Mouse (Mus musculus) forebrain, postnatal 0 days (tissue): ENCODE results near the gene Exoc3l2. TPM values are rescaled to one million over a fixed set of nuclear protein-coding genes. Genes with fewer than 3 reads are reported as not detected.

ENCODE experiments used
- ATAC-seq: fragments of 200-750 bp; cut with Nextera tagmentation; 2 replicates; pipeline ENCODE4 v1.8.0; 2017; ENCODE audit warnings: mild to moderate bottlenecking, moderate library complexity
- DNase-seq: peaks from one replicate; pipeline ENCODE4 v3.0.0-alpha.2; 2015
- H3K27ac ChIP-seq: fragments of 300-500 bp; sonication (generic); 2 replicates; pipeline ENCODE4 v1.5.1; 2014; ENCODE audit warnings: low read depth, mild to moderate bottlenecking, antibody characterized with exemption, low read length, moderate library complexity, mixed read lengths
- H3K27me3 ChIP-seq: fragments of 300-500 bp; sonication (generic); 2 replicates; pipeline ENCODE4 v1.6.1; 2014; ENCODE audit warnings: mild to moderate bottlenecking, low read length, mixed read lengths; ENCODE audit not compliant: insufficient read depth
- H3K36me3 ChIP-seq: fragments of 300-500 bp; sonication (generic); 2 replicates; pipeline ENCODE4 v1.6.1; 2014; ENCODE audit warnings: mild to moderate bottlenecking, moderate library complexity; ENCODE audit not compliant: insufficient read depth
- H3K4me1 ChIP-seq: fragments of 300-500 bp; sonication (generic); 2 replicates; pipeline ENCODE4 v1.6.1; 2014; ENCODE audit warnings: antibody characterized with exemption; ENCODE audit not compliant: insufficient read depth
- H3K4me2 ChIP-seq: fragments of 300-500 bp; sonication (generic); 2 replicates; pipeline ENCODE4 v1.6.1; 2014; ENCODE audit warnings: low read depth, mild to moderate bottlenecking, moderate library complexity
- H3K4me3 ChIP-seq: fragments of 300-500 bp; sonication (generic); 2 replicates; pipeline ENCODE4 v1.5.1; 2014; ENCODE audit warnings: low read depth, low read length, mixed read lengths
- H3K9ac ChIP-seq: fragments of 300-500 bp; sonication (generic); 2 replicates; pipeline ENCODE4 v1.6.1; 2014; ENCODE audit warnings: mild to moderate bottlenecking
- H3K9me3 ChIP-seq: fragments of 300-500 bp; sonication (generic); 2 replicates; pipeline ENCODE4 v1.6.1; 2016; ENCODE audit warnings: low read length
- CTCF ChIP-seq: sonication (generic); IDR thresholded peaks from 2 replicates; pipeline ENCODE4 v1.5.1; 2016; ENCODE audit warnings: antibody characterized with exemption, control low read depth, low read depth
- WGBS: fragments of 180-500 bp; shearing (Covaris S2); extraction: QIAGEN DNeasy Blood & Tissue Kit; methylation state at CpG from one replicate; pipeline ENCODE4 v1.1.7; 2014; 5-methylcytosine and 5-hydroxymethylcytosine counted together
- polyA plus RNA-seq: library from polyadenylated mRNA; unstranded; fragments of >200 nt; fragmentation: Nextera tagmentation; extraction: Ambion mirVana; gene quantifications from 2 replicates; pipeline ENCODE4 v1.2.1, GENCODE M21; 2015
- total RNA-seq: library from RNA; depleted of rRNA; stranded (reverse); fragments of >200 nt; gene quantifications from 2 replicates; pipeline ENCODE4 v1.2.3, GENCODE M21; 2014

Gene Exoc3l2
- total and polyA plus RNA-seq, 2 experiments from 2014 or later = 0.14 to 0.38 TPM

DNA sequence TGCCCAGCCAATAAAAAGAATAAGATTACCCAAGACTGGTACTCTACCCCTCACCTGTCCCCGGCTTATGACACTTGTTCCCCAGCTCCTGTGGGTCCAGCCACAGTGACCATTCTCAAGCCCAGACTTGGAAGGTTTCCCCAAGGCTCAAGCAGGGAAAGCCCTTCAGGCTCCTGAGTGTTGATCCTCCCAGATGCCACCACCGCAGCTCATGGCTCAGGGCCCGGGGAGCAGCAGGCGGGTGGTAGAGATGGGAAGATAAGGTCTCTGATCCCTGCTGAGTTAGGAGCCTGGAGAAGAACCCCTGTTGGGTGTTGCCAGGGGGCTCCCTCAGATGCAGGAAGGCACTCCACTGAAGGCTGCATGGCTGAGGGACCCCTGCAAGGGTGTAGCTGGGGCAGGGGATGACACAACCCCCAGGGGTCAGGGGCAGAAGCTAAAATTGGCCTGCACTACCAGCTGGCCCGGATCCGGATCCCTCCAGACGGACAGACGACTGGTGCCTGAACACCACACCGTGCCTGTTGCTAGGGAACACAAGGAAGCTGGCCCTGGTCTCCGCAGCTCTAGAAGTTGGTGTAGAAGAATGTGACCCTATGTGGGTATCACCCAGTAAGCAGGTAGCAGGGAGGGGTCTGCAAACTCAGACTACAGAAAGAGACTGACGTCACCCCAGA lies 7.2 kb upstream of the Exoc3l2 start:
- 74% methylated on average over 11 of the region's 11 CpGs for whole genome bisulfite sequencing
- Histone ChIP-seq H3K4me3 (no peak overlapping the region), H3K27ac (no peak overlapping the region), H3K27me3 (no peaks in the 10 kb centered on the region), H3K36me3 (peaks cover 7% of the 10 kb centered on the region), H3K4me1 (peaks cover 16% of the 10 kb centered on the region), H3K4me2 (no peak overlapping the region), H3K9ac (no peak overlapping the region), H3K9me3 (no peaks in the 10 kb centered on the region)
- no peak for TF ChIP-seq CTCF
- no peak for DNase-seq
- no peak for ATAC-seq

DNA sequence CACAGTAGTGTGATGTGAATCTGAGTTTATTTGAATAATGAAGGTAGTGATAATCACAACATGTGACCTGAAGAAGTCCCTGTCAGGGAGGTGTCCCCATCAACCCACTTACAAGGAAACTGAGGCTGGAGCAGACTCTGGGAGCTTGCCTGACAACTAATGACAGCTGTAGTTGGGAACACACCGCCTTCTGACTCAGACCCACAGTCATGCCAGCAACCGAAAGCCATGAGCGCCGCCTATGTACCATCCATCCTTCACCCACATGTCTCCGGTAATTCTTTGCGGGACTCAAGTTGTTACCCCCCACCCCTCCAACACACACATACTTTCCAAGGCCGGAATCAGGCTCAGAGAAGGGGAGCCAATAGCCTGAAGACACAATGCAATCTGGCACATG lies 6.5 kb upstream of the Exoc3l2 start:
- peak overlapping the region; percentile 97; the same call in 1 of the 2 replicates for H3K4me3 ChIP-seq
- WGBS = 89% methylated on average over 7 of the region's 7 CpGs

DNA sequence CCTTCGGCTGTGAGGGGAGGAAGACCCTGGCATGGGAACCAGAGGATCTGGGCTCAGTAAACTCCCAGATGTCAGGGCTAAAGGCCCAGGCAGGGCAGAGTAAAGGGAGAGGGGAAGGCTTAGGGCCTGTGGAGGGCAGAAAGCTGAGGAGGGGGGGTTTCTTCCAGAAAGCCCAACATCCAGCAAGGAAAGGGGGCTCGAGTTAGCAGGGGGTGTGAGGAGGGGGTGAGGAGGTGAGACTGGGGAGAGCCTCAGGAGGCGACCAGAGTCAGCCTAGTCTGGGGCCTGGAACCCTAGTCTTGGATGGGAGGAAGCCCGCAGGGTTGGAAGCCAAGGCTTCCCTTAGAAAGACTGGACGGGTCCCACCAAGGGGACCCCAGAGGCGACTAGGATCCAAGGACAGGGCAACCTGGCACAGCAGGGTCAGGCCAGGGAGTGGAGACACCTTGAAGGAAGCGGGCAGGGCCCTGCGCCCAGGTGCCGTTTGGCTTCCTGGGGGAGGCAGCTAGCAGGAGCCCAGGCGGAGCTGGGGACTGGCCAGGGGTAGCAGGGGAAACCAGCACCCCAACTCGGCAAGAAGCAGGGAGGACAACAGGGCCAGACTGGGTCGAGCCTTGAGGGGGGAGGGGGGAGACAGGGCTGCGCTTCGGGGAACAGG lies 5.6 kb upstream of the Exoc3l2 start:
- Histone ChIP-seq H3K4me2 (peak overlapping the region; percentile 93), H3K9me3 (no peaks in the 10 kb centered on the region), H3K27me3 (no peaks in the 10 kb centered on the region), H3K36me3 (0 out of 2 replicates have a peak, but pooled peaks cover 2% of the 10 kb centered on the region), H3K27ac (peak overlapping the region; percentile 85), H3K9ac (peak overlapping the region; percentile 82), H3K4me3 (peak overlapping the region; percentile 97), H3K4me1 (peaks cover 16% of the 10 kb centered on the region)
- WGBS = 9% methylated on average over 14 of the region's 14 CpGs
- DNase-seq (no peak), ATAC-seq (no peak; the same call in 1 of the 2 replicates)
- TF ChIP-seq CTCF = no peak

More for the DNA sequence above, 6.5 kb upstream of the Exoc3l2 start:
- no peak overlapping the region for H3K27ac ChIP-seq
- no peak for ATAC-seq
- no peaks in the 10 kb centered on the region for H3K9me3 ChIP-seq
- 0 out of 2 replicates have a peak, but pooled peaks cover 2% of the 10 kb centered on the region for H3K36me3 ChIP-seq
- no peak for TF ChIP-seq CTCF
- no peak for DNase-seq
- H3K4me2 ChIP-seq = peak overlapping the region; percentile 93
- peaks cover 16% of the 10 kb centered on the region for H3K4me1 ChIP-seq
- no peaks in the 10 kb centered on the region for H3K27me3 ChIP-seq
- no peak overlapping the region for H3K9ac ChIP-seq

- Histone ChIP-seq H3K4me2 (peak overlapping the region; percentile 93), H3K4me1 (peaks cover 16% of the 10 kb centered on the region), H3K9ac (peak overlapping the region; percentile 82), H3K4me3 (peak overlapping the region; percentile 97), H3K27ac (peak overlapping the region; percentile 85), H3K36me3 (0 out of 2 replicates have a peak, but pooled peaks cover 2% of the 10 kb centered on the region), H3K27me3 (no peaks in the 10 kb centered on the region), H3K9me3 (no peaks in the 10 kb centered on the region)
- ATAC-seq = peak; percentile 87
- TF ChIP-seq CTCF = peak; percentile 60
- under 1% methylated on average over 28 of the region's 31 CpGs for WGBS
- peak; percentile 67 for DNase-seq
These were observed 5.1 kb upstream of the Exoc3l2 start for GRCm38 (mm10) chr7:19458072-19458486.

GRCm38 (mm10) chr7:19458591-19459111 lies 4.5 kb upstream of the Exoc3l2 start, which contains the start of gene Mark4:
Gene Mark4, minus strand, starts transcription at chr7:19458821.
- ATAC-seq (peak; percentile 88), DNase-seq (peak; percentile 91)
- 0 out of 2 replicates have a peak, but pooled peaks cover 2% of the 10 kb centered on the region for H3K36me3 ChIP-seq
- H3K4me1 ChIP-seq = peaks cover 16% of the 10 kb centered on the region
- TF ChIP-seq CTCF = no peak
- H3K9me3 ChIP-seq = no peaks in the 10 kb centered on the region
- peak within 1 kb of the TSS; percentile 93 for H3K4me2 ChIP-seq
- 5% methylated on average over 31 of the region's 42 CpGs for WGBS
- H3K27ac ChIP-seq = peak within 1 kb of the TSS; percentile 85
- H3K4me3 ChIP-seq = peak within 1 kb of the TSS; percentile 97
- no peaks in the 10 kb centered on the region for H3K27me3 ChIP-seq
- H3K9ac ChIP-seq = peak within 1 kb of the TSS; percentile 82

GRCm38 (mm10) chr7:19459144-19459870 lies 3.8 kb upstream of the Exoc3l2 start:
- ATAC-seq (no peak), DNase-seq (no peak)
- peak overlapping the region; percentile 85 for H3K27ac ChIP-seq
- H3K27me3 ChIP-seq = no peaks in the 10 kb centered on the region
- 0 out of 2 replicates have a peak, but pooled peaks cover 2% of the 10 kb centered on the region for H3K36me3 ChIP-seq
- H3K9ac ChIP-seq = peak overlapping the region; percentile 82
- H3K4me2 ChIP-seq = peak overlapping the region; percentile 93
- H3K9me3 ChIP-seq = no peaks in the 10 kb centered on the region
- WGBS = 16% methylated on average over 6 of the region's 6 CpGs
- H3K4me1 ChIP-seq = peaks cover 16% of the 10 kb centered on the region
- peak overlapping the region; percentile 97 for H3K4me3 ChIP-seq
- no peak for TF ChIP-seq CTCF
